Mouse (Mus musculus) bone marrow, adult 2 months (tissue): ENCODE results near the gene Olfr1104. TPM values are rescaled to one million over a fixed set of nuclear protein-coding genes. Genes with fewer than 3 reads are reported as not detected.

Source experiments
- H3K27ac ChIP-seq: fragments of 200-500 bp; 2 replicates; pipeline ENCODE4 v1.5.1; 2012; ENCODE audit warnings: low read depth, mild to moderate bottlenecking, control low read depth, inconsistent platforms, low read length; ENCODE audit not compliant: control insufficient read depth, poor library complexity, insufficient read depth
- H3K4me1 ChIP-seq: fragments of 200-500 bp; 2 replicates; pipeline ENCODE4 v1.6.1; 2011; ENCODE audit warnings: low read length; ENCODE audit not compliant: control insufficient read depth, insufficient read depth
- H3K4me3 ChIP-seq: fragments of 200-500 bp; replicated peaks from 2 replicates; pipeline ENCODE3; 2011; ENCODE audit warnings: mild to moderate bottlenecking, low read depth, low read length, control low read depth; ENCODE audit not compliant: control insufficient read depth
- CTCF ChIP-seq: fragments of 200-500 bp; IDR thresholded peaks from 2 replicates; pipeline ENCODE4 v1.5.1; 2011; ENCODE audit warnings: low read length, control low read depth; ENCODE audit not compliant: control insufficient read depth, insufficient read depth
- POLR2A ChIP-seq: fragments of 200-500 bp; IDR thresholded peaks from 2 replicates; pipeline ENCODE4 v1.6.1; 2011; ENCODE audit warnings: low read depth, mild to moderate bottlenecking, control low read depth, low read length, borderline replicate concordance; ENCODE audit not compliant: control insufficient read depth
- WGBS: fragments of 180-500 bp; shearing (Covaris S2); methylation state at CpG from one replicate; pipeline ENCODE4 v1.1.7; 2018; 5-methylcytosine and 5-hydroxymethylcytosine counted together
- polyA plus RNA-seq: library from polyadenylated mRNA; stranded (reverse); fragments of >200 nt; gene quantifications from 2 replicates; pipeline ENCODE4 v1.2.4, GENCODE M21; 2011; ENCODE audit warnings: low replicate concordance; ENCODE audit not compliant: missing spikeins, insufficient read depth, insufficient read length

The Olfr1104 gene
- polyA plus RNA-seq = not detected in 2 replicates

DNA sequence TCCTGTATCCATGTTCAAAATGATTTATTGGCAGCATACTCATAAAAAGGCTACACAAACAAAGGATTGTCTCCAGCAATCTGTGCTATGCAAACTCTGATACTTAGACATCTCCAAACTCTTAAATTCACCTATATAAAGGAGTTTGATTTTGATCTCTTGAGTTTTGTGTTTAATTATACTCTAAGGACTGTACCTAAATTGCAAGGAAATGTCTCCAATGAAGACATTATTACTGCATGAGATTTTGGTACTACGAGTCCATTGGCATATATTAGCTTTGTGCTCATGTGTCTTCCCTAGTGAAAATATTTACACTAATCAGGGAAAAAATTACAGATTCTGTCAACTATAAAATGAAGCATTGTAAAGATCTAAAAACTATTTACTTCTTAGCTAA is at the start of gene Olfr1104:
Gene Olfr1104 (minus strand): TSS at position 101 of the 400 bp plus-strand sequence.
- WGBS = 80% methylated on average over 1 of the region's 1 CpGs
- Histone ChIP-seq H3K4me1 (no peaks in the 10 kb centered on the region), H3K27ac (no peak within 1 kb of the TSS), H3K4me3 (no peak within 1 kb of the TSS)
- TF ChIP-seq POLR2A = no peak
- TF ChIP-seq CTCF = no peak

GRCm38 (mm10) chr2:87075717-87076116 is 48.8 kb upstream of the Olfr1104 start, which contains the start of gene Olfr1107:
Olfr1107 (minus strand) TSS chr2:87075817.
- WGBS = 83% methylated on average over 1 of the region's 1 CpGs
- H3K27ac ChIP-seq = no peak within 1 kb of the TSS
- H3K4me1 ChIP-seq = no peaks in the 10 kb centered on the region
- H3K4me3 ChIP-seq = no peak within 1 kb of the TSS
- TF ChIP-seq POLR2A = no peak
- no peak for TF ChIP-seq CTCF

DNA sequence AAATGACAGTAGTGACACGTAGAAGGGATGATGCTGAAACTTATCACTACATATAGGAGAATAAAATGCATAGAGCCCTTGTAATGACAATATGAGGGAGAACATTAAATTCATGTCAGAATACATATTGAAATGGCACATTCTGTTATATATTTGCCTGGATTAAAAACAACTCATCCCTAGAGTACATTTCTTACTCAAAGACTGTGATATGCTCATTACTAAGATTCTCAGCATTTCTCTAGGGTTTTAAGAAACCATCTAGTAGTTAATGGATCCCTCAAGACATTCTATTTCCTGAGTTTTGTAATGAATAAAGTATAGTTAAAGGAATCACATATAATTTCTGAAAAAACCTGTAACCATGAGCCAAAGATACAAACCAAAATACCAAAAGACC is 25.3 kb upstream of the Olfr1104 start, which contains the start of gene Olfr1106:
Gene Olfr1106 (minus strand): TSS at position 101 of the 400 bp plus-strand sequence.
- WGBS = 54% methylated on average over 1 of the region's 1 CpGs
- TF ChIP-seq POLR2A (no peak), CTCF (no peak)
- Histone ChIP-seq H3K27ac (no peak within 1 kb of the TSS), H3K4me3 (no peak within 1 kb of the TSS), H3K4me1 (no peaks in the 10 kb centered on the region)

DNA sequence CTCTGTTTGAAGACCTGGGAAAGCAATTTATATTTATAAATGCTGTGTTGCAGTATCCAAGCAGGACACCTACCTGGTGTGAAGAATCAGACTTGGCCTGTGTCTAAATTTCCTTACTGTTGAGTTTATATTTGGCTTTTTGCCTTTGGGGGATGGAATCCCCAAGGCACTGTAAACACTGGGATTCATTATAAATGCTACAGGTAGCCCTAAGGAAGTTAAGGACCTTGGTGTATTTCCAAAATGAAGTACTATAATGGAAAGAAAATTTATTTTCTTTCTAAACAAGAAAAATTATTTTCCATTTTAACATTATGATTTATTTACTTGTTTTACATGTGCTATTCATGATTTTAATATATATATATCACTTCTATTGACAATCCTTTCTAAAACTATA is 9.6 kb upstream of the Olfr1104 start, which contains the start of gene Olfr1105:
Gene Olfr1105 (minus strand): TSS at position 101 of the 400 bp plus-strand sequence.
- no peaks in the 10 kb centered on the region for H3K4me1 ChIP-seq
- no peak within 1 kb of the TSS for H3K27ac ChIP-seq
- no peak for TF ChIP-seq POLR2A
- TF ChIP-seq CTCF = no peak
- H3K4me3 ChIP-seq = no peak within 1 kb of the TSS

- H3K4me3 ChIP-seq = no peak within 1 kb of the TSS
- TF ChIP-seq POLR2A = no peak
- TF ChIP-seq CTCF = no peak
- no peaks in the 10 kb centered on the region for H3K4me1 ChIP-seq
Measured at GRCm38 (mm10) chr2:86998098-86998497, 28.8 kb downstream of the Olfr1104 start, which contains the start of gene Olfr1102. Olfr1102 (plus strand) TSS chr2:86998398.

DNA sequence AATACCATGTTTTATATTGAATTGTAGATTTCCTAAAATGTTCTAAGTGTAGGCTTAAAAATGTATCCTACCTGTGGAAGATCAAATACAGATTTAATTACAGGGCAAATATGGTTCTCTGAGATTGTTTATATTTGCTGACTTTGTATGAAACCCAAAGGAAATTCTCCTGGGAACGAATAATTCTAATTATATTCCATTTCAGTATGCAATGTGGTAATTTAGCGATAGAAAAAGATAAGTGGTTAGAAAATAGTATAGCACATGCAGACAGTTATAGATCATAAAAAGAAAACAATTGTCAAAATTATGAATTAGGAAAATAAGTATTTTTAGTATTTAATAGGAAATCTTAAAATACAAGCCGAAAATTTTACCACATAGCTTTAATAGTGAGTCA is 35.8 kb downstream of the Olfr1104 start, which contains the start of gene Olfr1101:
Gene Olfr1101 (minus strand): TSS at position 101 of the 400 bp plus-strand sequence.
- Histone ChIP-seq H3K4me1 (no peaks in the 10 kb centered on the region), H3K4me3 (no peak within 1 kb of the TSS), H3K27ac (no peak within 1 kb of the TSS)
- WGBS = 71% methylated on average over 3 of the region's 3 CpGs
- TF ChIP-seq POLR2A (no peak), CTCF (no peak)

More at GRCm38 (mm10) chr2:86998098-86998497, 28.8 kb downstream of the Olfr1104 start, which contains the start of gene Olfr1102:
- no peak within 1 kb of the TSS for H3K27ac ChIP-seq

GRCm38 (mm10) chr2:86979854-86980253 is 47.0 kb downstream of the Olfr1104 start, which contains the start of gene Olfr1100:
Olfr1100 (minus strand) TSS chr2:86979954.
- H3K4me3 ChIP-seq = no peak within 1 kb of the TSS
- WGBS = 69% methylated on average over 3 of the region's 3 CpGs
- TF ChIP-seq POLR2A = no peak
- TF ChIP-seq CTCF = no peak
- no peak within 1 kb of the TSS for H3K27ac ChIP-seq
- no peaks in the 10 kb centered on the region for H3K4me1 ChIP-seq

Other genes with a start within 250 kb of the Olfr1104 start
- gene Olfr1093, start 244.6 kb downstream of the Olfr1104 start, polyA plus RNA-seq = not detected in 2 replicates
- not detected in 2 replicates for gene Olfr141, start 217.1 kb downstream of the Olfr1104 start, polyA plus RNA-seq
- not detected in 2 replicates for gene Olfr1094, start 202.4 kb downstream of the Olfr1104 start, polyA plus RNA-seq
- not detected in 2 replicates for gene Olfr1095, start 175.4 kb downstream of the Olfr1104 start, polyA plus RNA-seq
- not detected in 2 replicates for gene Gm13723, start 152.3 kb downstream of the Olfr1104 start, polyA plus RNA-seq
- gene Olfr1097, start 134.9 kb downstream of the Olfr1104 start, polyA plus RNA-seq = not detected in 2 replicates
- not detected in 2 replicates for gene Olfr1098, start 102.5 kb downstream of the Olfr1104 start, polyA plus RNA-seq
- not detected in 2 replicates for gene Olfr1099, start 66.4 kb downstream of the Olfr1104 start, polyA plus RNA-seq
- not detected in 2 replicates for gene Olfr1100, start 47.1 kb downstream of the Olfr1104 start, polyA plus RNA-seq
- gene Olfr1101, start 35.9 kb downstream of the Olfr1104 start, polyA plus RNA-seq = not detected in 2 replicates
- gene Olfr1102, start 28.7 kb downstream of the Olfr1104 start, polyA plus RNA-seq = not detected in 2 replicates
- gene Olfr1105, start 9.5 kb upstream of the Olfr1104 start, polyA plus RNA-seq = not detected in 2 replicates
- gene Olfr1106, start 25.2 kb upstream of the Olfr1104 start, polyA plus RNA-seq = not detected in 2 replicates
- 0.36 TPM in 1 of 2 replicates, not detected in the other for gene Olfr1107, start 48.7 kb upstream of the Olfr1104 start, polyA plus RNA-seq
- gene Olfr1109, start 68.9 kb upstream of the Olfr1104 start, polyA plus RNA-seq = 1.5 and 2.4 TPM in 2 replicates
- gene Olfr259, start 87.5 kb upstream of the Olfr1104 start, polyA plus RNA-seq = not detected in 2 replicates
- not detected in 2 replicates for gene Olfr1110, start 113.2 kb upstream of the Olfr1104 start, polyA plus RNA-seq
- gene Olfr1111, start 125.5 kb upstream of the Olfr1104 start, polyA plus RNA-seq = not detected in 2 replicates
- 1.6 TPM in 1 of 2 replicates, not detected in the other for gene Olfr1112, start 160.7 kb upstream of the Olfr1104 start, polyA plus RNA-seq
- not detected in 2 replicates for gene Olfr1113, start 181.9 kb upstream of the Olfr1104 start, polyA plus RNA-seq
- gene Olfr1115, start 220.9 kb upstream of the Olfr1104 start, polyA plus RNA-seq = not detected in 2 replicates
- gene Olfr1116, start 240.5 kb upstream of the Olfr1104 start, polyA plus RNA-seq = 0.13 TPM in 1 of 2 replicates, not detected in the other